Mouse (Mus musculus) layer of hippocampus, adult 18-20 months (tissue): Measurements from ENCODE around the gene Serpina10. TPM values are rescaled to one million over a fixed set of nuclear protein-coding genes. Genes with fewer than 3 reads are reported as not detected.
A peak's percentile ranks its signal among the peaks of the same experiment; 100 is the strongest.
"Not testable (repeated sequence)": the region's sequence is repeated elsewhere in the genome, so short reads cannot be mapped to it uniquely, and the experiment has no call there.

Source experiments
- DNase-seq, 2 experiments: peaks; one replicate each; pipeline ENCODE4 v3.0.0; 2022; ENCODE audit warnings: low spot score in 2 of 2
- long read RNA-seq: library from polyadenylated mRNA; stranded (forward); transcript quantifications from one replicate; pipeline ENCODE4 v2.0.0, GENCODE M21; 2021
- total RNA-seq, 2 experiments: library from RNA; stranded (reverse); gene quantifications; 2 replicates each; pipeline ENCODE4 v1.2.3; 2021

Serpina10 gene
- not detected for total RNA-seq
- long read RNA-seq, result 0 reads

DNA sequence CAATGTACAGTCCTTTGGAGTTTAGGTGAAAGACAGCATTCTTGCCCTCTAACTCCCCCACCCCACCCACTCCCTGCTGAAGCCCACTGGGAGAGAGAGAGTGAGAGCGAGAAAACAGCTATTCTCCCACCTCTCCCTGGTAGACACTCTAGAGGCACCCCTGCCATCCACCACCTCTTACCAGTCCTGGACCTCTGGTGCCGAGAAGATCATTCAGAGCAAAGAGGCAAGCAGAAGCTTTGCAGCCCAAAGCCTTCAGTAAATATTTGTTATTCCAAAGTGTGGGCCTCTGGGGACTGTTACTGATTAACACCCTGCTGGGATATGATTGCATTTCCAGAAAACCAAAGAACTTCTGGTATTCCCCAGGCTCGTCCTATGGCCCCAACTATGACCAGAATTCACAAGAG lies at the start of gene Serpina10:
Gene Serpina10 (minus strand): TSS at position 242 of the 410 bp plus-strand sequence.
- DNase-seq, result no peak

DNA sequence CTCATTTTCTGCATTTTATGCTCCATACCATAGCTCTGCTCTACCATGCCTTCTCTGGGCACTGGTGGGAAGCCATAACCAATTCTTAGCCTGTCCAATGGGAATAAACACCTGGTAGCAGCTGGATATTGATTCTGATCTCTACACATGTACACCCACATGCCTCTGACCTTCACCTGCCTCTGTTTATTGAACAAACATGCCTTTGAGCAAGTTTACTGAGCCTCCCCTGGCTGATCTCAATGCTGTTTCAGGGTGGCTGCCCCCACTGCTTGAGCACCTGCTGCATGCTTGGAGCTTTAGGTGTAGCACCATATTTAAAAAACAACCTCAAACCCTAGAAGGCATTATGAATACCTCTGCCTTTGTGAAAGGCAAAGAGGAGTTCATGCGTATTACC lies 48.6 kb upstream of the Serpina10 start:
- not testable (repeated sequence) for DNase-seq

DNA sequence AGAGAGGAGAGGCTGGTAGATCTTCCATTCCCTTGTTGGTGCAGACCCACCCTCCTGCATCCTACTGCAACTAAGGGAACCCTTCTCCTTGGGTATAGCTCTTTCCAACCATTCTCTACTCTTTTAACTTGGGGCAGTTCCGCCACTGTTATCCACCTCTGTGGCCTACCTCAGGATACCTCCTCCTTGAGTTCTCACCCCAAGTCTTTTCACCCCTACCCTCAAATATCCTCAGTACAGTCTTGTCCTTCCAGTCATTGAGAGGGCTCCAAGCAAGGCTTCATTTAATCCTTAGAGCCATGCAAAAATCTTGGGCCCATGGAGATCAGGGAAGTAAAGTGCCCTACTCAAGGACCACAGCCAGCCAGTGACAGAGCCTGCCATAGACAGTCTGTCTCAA lies 44.8 kb upstream of the Serpina10 start, which contains the start of gene Serpina16:
Gene Serpina16 (minus strand): TSS at position 101 of the 400 bp plus-strand sequence.
- DNase-seq, result no peak

DNA sequence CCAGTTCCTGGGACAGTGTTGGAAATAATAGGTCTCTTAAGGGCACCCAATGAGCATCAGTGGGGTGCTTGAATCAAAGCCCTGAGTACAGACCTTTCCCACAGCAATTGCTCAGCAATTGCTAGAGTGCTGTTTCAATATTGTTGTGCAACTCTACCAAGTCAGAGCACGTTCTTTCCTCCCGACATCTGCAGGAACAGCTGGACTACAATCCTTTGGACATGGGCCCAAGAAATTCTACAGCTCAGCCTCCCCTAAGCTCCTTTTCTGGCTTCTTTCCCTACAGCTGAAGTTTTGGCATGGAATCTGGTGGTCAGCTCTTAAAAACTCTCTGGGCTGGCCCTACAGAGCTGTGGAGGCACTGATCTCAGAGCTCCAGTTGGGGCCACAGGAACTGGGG lies 41.9 kb upstream of the Serpina10 start:
- DNase-seq, result no peak

DNA sequence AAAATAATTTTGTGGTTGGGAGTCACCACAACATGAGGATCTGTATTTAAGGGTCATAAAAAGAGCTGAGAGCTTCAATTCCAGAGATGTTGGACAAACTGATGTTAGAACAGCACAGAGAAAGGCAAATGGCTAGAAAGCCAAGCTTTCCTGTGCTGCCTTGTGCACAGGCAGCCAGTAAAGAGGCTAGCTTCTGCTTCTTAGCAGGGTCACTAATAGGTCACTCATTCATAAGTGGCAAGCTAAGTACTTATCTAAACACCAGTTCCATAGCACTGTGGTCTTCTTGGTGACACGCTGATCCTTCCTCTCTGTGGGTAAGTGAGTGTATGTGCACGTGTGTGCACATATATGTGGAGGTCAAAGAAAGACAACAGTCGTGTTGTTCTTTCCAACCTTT lies 40.2 kb upstream of the Serpina10 start:
- DNase-seq, result no peak

DNA sequence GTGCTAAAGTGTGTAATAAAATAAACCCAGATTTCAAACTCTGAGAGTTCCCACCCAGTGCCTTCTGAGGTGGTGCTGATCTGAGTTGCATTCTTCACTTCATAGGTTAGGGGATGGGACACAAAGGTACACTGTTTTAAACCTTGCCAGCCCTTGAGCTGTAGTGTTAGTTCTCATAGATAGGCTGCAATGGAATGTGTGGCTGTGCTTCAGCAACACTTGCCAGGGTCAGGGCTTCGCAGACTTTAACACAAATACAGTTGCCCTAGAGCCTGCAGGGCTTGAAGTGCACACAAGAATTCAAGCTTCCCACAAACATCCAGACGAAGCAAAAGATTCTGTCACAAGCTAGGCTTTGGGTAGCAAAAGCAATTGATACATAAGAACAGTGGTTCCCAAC lies 39.7 kb upstream of the Serpina10 start:
- DNase-seq, result no peak

DNA sequence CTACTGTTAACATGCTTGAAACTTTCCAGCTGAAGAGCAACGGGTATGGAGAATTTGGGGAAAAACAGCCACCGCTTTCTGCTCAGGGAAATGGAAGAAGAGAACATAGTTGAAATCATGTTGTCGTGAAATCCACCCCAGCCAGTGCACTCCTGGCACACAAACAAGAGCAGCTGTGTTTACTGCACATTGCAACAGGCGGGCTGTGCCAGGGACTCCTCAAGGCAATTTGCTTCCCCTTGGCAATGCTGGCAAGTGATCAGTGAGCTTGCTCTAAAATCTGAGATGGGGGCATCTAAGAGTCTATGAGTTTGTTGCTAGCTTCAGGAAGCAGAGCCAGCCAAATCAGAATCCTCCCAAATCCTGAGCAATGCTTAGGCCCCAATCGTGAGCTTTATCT lies 39.1 kb upstream of the Serpina10 start:
- DNase-seq, result peak; percentile 58 to 74

DNA sequence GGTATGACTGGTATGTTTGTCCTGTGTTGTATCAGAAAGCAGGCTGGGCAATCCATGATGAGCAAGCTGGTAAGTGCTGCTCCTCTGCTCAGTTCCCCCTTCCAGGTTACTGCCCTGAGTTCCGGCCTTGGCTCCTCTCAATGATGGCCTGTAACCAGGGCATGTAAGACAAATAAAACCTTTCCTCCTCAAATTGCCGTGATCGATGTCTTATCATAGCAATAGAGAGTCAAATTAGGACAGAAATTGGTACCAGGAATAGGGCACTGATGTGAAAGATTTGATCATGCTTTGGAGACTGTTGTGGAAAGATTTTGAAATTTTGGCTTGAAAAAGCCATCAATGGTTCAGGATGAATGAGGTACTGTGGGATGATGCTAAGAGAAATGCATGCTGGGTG lies 34.0 kb upstream of the Serpina10 start:
- DNase-seq, result no peak

DNA sequence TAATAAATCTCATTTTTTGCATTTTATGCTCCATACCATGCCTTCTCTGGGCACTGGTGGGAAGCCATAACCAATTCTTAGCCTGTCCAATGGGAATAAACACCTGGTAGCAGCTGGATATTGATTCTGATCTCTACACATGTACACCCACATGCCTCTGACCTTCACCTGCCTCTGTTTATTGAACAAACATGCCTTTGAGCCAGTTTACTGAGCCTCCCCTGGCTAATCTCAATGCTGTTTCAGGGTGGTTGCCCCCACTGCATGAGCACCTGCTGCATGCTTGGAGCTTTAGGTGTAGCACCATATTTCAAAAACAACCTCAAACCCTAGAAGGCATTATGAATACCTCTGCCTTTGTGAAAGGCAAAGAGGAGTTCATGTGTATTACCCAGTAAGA lies 30.8 kb upstream of the Serpina10 start:
- DNase-seq, result not testable (repeated sequence)

DNA sequence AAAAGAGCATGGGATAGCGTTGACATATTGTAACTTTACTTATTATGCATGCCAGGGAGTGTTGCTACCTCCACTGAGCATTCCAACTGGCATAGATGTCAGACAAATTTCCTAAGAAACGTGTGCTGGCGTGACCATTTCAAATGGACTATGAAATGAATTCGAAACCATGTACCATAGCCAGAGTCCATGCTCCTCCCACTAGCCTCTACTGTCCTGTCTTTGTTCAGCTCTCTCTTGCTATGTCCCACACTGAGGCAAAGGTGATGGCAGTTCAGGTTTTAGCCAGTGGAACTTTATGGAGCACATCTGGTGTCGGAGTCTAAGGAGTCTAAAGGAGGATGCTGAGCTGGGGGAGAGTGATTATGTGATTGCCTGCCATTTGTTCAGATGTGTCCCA lies 28.8 kb upstream of the Serpina10 start:
- no peak for DNase-seq

DNA sequence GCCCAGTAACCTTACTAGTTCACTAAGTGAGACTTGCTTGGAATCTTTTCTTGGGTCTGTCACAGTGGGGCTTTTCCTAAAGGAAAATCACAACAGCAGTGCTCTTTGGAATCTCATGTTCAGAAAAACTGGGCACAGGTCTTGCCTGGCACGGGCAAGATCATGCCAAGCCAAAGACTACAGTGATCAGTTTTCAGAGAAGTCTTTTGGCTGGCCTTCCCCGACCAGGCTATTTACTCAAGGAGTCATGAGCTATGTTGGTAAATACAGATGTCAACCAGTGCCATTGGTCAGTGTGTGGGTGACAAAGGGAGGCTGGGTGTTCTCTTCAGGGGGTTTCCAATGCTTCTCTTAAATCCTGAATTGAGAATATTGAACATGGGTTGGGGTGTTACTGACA lies 27.9 kb upstream of the Serpina10 start:
- DNase-seq, result no peak

DNA sequence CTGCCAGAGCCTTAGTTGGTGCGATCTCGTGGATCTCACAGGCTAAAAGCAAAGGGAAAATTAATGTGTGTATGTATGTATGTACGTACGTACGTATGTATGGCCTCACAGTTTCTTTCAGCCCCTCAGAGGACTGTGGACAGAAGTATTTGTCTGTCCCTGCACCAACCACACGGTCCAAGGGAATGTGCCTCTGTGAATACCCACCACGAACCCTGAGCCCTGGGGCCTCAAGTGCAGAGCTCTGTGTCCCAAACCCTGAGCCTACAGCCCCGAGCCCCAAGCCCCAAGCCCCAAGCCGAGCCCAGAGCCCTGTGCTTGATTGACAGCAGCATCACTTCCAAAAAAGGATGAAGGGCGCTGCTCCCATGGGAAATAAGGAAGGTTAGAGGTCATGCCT lies 26.7 kb upstream of the Serpina10 start:
- DNase-seq, result no peak

DNA sequence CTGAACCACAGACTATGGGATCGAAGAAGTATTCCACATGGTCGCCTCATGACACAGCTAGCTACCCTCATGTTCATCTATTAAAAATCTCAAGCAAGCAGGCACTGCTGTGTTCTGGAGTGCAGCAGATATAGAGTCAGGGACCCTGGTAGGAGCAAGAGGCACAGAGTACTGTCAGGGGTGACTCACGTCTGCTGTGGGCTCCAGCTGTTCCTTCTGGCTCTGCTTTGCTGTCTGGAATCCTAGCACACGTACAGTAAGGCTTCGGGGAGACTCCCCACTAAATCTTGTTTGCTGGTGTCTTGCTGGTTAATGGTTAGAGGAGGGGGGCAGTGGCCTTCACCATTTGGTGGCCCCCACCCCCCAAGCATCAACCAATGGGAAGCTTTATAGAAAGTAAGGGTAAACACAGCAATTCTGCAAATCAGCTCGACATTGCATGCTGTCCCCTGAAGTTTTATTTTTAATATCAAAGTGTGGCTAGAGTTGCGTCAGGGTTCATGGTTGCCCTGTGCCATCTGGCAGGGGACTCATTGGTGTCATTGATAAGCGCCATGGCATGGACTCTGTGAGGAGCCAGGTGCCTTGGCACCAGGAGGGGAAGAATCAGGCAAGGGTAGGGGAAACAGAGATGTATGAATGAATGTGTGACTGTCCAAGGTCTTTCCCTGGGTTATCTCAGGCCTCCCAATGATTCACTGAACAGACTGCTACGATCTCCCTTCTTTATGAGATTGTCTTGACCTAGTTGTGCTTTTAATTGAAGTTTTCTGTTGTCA lies 25.8 kb upstream of the Serpina10 start, which contains the start of gene Serpina6:
Gene Serpina6 (minus strand): TSS at position 365 of the 779 bp plus-strand sequence.
- DNase-seq, result no peak

DNA sequence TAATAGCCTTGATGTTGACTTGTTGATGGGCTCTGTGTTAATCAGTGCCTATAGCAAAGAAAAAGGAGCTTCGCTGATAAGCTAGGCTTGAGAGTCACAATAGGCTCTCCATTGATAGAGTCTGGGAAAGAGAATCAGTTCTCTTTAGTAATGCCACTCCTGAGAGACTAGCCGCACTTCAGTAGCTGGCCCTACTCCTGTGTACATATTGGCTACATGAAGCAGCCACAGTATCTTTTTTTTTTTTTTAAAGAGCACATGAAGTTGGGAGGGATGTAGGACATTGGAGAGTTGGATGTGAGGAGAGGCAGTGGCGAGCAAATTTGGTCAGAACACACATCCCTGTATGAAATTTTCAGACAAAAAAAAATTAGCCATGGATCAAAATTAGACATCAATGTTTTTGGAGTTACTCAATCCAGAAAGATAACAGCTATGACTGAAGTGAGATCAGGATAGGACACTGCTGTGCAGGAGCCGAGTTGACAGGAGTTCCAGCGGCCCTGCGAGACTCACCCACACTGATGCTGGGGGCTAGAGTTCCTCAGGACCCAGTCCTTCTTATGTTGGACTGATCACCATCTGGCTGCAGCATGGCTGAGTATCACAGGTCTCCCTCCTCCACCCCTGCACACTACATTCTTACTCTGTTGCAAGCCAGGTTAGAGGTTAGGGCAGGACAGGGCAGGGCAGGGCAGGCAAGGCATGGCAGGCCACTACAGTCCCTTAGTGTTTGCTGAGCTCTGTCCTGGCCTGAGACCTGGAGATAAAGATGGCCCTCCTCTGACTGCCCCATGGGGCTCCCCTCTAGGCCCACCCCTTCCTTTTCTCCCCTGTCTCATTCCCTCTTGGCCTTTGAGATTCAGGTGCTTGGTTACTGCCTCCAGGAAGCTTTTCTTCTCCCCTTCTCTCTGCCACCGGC lies 24.1 kb upstream of the Serpina10 start:
- DNase-seq, result no peak

DNA sequence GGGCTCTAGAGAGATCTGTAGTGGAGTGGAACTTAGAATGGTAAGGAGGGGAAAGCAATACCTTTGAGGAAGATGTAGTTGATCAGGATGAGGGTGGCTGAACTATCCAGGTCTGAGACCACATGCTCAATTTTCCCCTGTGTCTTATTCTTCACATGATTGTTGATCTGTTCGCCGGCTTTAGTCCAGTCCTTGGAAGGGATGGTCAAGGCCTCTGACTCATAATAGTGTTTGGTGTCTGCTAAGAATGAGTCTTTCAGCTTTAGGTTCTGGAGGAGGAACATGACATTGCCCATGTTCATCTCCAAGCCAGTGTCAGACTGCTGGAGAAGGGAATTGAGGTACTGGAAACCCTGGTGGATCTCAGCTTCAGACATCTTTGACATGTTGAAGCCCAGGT lies 22.6 kb upstream of the Serpina10 start:
- no peak for DNase-seq

DNA sequence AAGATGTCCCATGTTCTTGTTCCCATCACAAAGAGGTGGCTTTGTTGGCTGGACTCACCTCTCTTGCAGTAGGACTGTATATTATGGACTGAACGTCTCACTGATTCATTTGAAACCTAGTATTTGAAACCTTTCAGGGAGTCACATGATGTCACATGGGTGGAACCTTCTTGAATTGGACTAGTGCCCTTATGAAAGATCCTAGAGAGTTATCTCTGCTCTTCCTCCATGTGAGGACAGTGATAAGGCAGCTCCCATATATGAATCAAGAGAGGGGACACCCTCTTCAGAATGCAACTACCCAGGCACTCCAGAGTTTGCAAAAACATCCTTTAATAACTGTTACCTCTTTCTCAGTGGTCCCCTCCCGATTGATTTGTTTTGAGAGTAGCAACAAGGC lies 15.1 kb upstream of the Serpina10 start:
- DNase-seq, result no peak

DNA sequence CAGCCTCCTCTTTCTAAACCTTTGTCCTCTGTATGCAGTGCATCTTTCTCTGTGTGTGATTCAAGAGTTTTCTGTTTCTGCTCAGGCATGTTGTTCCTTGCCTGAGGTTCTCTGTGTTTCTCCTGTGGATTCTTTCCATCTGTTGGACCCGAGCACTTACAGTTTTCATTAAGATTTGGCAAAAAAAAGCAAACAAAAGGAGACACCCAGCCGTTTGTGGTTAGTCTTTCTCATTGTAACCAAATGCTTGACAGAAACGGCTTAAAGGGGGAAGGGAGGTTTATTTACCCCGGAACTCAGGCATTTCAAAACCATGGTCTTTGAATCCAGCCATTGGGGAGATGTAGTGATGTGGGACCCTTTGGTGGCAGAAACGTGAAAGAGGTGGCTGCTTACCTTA lies 13.4 kb upstream of the Serpina10 start:
- no peak for DNase-seq

DNA sequence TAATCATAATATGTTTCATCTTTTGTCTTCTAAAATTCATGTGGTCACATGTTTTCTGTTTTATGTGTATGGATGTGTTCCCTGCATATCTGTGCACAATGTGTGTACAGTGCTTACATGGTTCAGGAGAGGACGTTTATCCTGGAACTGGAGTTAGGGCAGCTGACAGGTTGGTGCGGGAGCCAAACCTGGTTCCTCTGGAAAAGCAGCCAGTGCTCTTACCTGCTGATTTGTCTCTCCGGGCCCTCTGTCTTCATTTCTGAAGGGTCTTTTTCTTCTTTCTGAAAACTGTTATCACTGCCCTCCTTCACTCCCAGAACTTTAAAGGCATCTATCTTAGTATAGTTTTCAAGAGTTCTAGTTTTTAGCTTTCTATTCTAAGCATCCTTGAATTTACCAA lies 12.6 kb upstream of the Serpina10 start:
- DNase-seq, result no peak

DNA sequence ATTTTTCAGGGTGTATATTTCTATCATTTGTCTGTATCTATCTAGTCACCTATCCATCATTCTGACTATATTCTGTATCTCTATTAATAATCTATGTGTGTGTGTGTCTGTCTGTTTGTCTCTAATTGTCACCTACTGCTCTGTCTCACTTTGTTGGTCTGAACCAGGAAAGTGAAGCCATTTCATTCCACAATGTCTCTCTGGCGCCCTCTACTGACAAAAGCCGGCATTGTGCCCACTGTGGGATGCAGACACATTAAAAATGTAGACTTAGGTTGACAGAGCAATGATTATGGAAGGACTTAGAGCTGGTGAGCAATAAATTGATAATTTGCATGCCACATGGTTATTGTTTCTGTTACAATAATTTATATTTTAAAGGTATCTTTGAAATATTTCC lies 12.1 kb upstream of the Serpina10 start:
- peak; percentile 72 to 93 for DNase-seq

DNA sequence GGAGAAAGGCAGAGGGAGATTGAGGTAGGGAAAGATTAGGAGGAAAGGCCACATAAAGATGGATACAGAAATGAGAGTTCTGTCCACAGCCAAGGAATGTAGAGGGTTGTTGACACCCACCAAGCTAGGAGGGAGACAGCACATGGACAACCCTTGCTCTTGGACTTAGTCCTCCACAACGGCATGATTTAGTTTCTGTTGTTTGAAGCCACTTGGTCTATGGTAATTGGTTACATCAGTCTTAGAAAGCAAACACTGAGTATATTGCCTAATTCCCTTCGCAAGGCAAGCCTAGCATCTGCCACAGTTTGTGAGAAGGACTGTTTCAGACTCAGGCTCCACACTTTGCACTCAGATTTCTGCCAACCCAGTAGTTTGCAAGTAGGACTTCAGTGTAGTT lies 4.6 kb upstream of the Serpina10 start:
- DNase-seq, result no peak

DNA sequence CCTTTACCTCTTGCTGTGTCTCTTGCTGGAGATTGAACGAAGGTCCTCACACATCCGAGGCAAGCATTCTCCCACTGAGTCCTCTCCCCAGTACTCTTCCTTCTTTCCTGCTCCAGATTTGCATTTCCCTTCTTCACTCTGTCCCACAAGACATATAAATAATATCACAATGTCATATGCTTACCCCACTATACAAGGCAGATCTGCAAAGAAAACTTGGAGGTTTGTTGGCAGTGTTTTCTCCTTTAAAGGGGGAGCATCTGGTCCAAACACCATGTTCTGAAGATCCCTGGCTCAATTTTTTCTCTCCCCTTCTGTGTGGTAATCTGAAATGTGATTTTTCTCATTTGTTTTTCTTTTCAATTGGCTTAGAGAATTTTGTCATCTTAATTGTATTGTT lies 3.2 kb upstream of the Serpina10 start:
- peak in 1 of 2 experiments; percentile 45 for DNase-seq

DNA sequence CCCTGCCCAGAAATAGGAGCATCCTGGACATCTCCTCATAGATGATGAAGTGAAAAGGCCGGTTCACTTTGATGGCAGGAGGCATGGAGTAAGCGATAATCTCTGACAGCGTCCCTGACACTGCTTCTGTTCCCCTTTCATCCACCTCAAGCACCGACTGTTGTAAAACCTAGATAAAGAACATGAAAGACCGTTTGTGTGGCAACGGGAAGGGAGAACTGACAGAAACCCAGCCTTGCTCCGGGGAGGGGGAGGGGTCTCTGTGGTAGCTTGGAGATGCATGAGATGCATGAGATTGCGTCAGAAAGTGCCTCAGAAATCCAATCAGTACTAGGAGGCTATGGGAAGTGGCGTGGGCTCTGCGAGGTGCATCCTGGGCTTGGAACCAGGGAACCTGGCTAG lies 14.4 kb downstream of the Serpina10 start:
- no peak for DNase-seq
